Mouse (Mus musculus) spleen, postnatal 14 days (tissue): ENCODE results near the gene Smu1.

Source experiments
- DNase-seq, 2 experiments: peaks; one replicate each; pipeline ENCODE4 v3.0.0; 2021 to 2022; ENCODE audit warnings: low spot score in 2 of 2

Gene Smu1

GRCm38 (mm10) chr4:40757157-40757779 lies 455 bp downstream of the Smu1 start:
- DNase-seq = no peak

- no peak for DNase-seq
Observed at GRCm38 (mm10) chr4:40735351-40735750, 22.4 kb downstream of the Smu1 start.

- no peak for DNase-seq
Observed at GRCm38 (mm10) chr4:40731262-40731661, 26.5 kb downstream of the Smu1 start.

- no peak for DNase-seq
Observed at GRCm38 (mm10) chr4:40727247-40727646, 30.5 kb downstream of the Smu1 start.

GRCm38 (mm10) chr4:40725554-40725953 lies 32.2 kb downstream of the Smu1 start:
- no peak for DNase-seq

GRCm38 (mm10) chr4:40725141-40725540 lies 32.6 kb downstream of the Smu1 start:
- DNase-seq = no peak

GRCm38 (mm10) chr4:40722687-40723460 lies 34.8 kb downstream of the Smu1 start:
- peak; percentile 49 to 55 for DNase-seq

- DNase-seq = peak; percentile 97 to 98
Observed at GRCm38 (mm10) chr4:40722011-40722666, 35.6 kb downstream of the Smu1 start, which contains the start of gene Dnaja1. Dnaja1 (plus strand) TSS chr4:40722150.

- DNase-seq = no peak
Observed at GRCm38 (mm10) chr4:40720910-40721309, 36.8 kb downstream of the Smu1 start.

- DNase-seq = no peak
Observed at GRCm38 (mm10) chr4:40717141-40717540, 40.6 kb downstream of the Smu1 start.

- DNase-seq = no peak
Observed at GRCm38 (mm10) chr4:40703710-40704275, 53.9 kb downstream of the Smu1 start.

GRCm38 (mm10) chr4:40702797-40703709 lies 54.7 kb downstream of the Smu1 start, which contains the start of gene Aptx:
Aptx (minus strand) TSS chr4:40703194.
- DNase-seq = peak; percentile 84 to 92

GRCm38 (mm10) chr4:40701796-40702195 lies 55.9 kb downstream of the Smu1 start:
- no peak for DNase-seq

GRCm38 (mm10) chr4:40700216-40700615 lies 57.5 kb downstream of the Smu1 start:
- no peak for DNase-seq

- DNase-seq = no peak
Observed at GRCm38 (mm10) chr4:40697059-40697458, 60.7 kb downstream of the Smu1 start.

GRCm38 (mm10) chr4:40691100-40691499 lies 66.6 kb downstream of the Smu1 start:
- no peak for DNase-seq
